Mouse (Mus musculus) left cerebral cortex, adult 11 months (tissue): Measurements from ENCODE around the gene Rpl18a.

Experiments
- DNase-seq: peaks from one replicate; pipeline ENCODE4 v3.0.0; 2022; ENCODE audit warnings: low spot score

Gene Rpl18a

DNA sequence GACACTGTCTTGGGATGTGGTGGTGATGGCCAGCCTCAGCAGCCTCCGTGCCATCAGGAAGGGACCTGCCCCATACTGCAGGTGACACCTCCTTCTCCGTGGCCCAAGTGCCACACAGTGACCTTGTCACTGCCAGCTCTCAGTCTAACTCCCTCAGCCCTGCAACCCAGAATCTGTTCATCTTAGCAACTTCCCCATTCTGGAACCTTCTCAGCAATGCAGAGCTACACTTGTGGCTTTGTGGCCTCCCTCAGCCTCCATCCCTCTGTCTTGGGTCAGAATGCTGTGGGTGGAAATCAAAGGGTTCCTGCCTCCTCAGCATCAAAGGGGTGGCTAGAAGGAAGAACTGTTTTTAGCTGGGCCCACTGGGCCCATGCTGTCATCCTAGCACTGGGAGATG is 43.3 kb downstream of the Rpl18a start:
- no peak for DNase-seq

DNA sequence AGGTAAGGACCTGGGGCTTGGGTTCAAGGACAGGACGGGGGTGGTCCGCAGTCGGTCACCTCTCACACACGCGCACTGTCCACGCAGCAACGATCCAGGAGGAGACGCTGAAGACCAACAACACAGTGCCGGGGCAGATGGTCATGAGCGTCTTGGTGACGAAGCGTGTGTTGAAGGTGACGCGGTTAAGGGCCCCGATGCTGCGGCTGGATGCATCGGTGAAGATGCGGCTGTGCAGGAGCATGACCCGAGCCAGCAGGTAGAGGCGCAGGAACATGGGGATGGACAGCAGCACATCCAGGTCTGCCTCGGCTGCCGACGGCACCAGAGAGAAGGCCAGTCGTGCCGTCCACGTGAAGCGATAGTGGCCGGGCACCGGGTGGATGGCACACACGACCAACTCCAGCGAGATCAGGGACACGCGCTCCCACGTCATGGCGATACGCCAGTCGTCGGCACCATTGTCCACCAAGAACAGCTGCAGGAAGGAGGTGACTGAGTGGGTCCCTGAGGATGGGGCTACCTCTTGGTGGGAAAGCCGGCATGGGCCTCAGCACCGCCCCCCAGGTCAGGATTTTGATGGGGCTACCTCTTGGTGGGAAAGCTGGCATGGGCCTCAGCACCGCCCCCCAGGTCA is 44.5 kb downstream of the Rpl18a start:
- DNase-seq, result no peak

DNA sequence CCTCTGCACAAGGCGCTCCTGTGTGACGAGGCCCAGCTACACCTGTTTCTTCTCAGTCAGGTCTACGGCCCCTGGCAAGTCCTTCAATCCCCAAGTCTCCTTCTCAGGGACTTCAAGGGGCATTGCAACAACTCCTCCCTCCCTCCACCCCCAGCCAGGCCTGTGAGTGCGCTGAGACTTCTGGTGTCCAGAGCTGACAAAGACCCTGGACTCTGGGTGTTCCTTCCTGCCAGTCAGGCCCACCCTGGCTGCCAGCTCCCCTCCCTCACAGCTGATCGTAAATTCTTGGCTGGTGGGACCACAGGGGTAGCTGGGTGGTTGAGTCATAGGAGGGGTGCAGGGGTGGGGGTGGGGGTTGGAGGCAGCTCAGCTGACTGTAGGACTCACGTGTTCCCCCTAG is 45.4 kb downstream of the Rpl18a start:
- no peak for DNase-seq

DNA sequence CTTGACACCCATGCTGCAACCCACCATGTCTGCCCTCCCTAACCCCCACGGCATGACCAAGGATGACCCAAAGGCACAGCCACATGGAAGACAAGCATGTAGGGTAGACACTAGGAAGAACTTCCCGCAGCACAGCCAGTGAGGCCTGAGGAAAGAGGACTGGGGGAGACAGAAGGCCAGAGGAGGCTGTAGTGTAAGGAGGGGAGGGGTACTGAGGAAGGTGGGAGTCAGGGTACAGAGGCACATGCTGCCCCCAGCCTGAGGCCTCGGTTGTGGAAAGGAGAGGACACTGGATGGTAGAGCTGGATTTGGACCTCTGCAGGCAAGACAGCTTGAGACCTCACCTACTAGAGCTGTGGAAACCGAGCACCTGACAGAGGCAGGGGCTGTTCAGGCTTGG is 46.3 kb downstream of the Rpl18a start:
- no peak for DNase-seq

DNA sequence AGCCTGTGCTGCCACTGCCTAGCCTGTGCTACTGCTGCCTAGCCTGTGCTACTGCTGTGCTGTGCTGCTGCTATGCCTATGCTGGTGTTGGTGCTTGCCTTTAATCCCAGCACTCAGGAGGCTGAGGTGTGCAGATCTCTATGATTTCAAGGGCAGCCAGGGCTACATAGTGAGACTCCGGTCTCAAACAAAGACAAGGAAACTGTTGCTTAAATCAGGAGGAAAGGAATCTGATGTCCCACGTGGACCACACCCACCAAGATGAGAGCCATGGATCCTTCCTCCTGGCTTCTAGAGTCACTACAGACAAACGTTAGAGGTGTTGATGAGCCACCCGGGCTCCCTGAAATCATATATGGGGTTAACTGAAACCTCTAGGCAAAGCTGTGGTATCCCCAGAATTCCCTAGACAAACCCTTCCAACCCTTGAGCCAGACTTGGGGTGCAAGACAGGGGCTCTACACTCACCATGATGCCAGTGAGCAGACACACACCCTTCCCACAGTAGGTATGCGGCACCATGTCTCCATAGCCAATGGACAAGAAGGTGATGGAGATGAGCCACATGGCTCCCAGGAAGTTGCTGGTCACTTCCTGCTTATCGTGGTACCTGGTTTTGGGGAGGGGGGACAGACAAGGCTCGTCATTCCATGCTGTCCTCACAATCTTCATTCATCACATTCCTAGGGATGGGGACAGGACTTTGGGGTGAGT is 46.9 kb downstream of the Rpl18a start:
- DNase-seq, result no peak

DNA sequence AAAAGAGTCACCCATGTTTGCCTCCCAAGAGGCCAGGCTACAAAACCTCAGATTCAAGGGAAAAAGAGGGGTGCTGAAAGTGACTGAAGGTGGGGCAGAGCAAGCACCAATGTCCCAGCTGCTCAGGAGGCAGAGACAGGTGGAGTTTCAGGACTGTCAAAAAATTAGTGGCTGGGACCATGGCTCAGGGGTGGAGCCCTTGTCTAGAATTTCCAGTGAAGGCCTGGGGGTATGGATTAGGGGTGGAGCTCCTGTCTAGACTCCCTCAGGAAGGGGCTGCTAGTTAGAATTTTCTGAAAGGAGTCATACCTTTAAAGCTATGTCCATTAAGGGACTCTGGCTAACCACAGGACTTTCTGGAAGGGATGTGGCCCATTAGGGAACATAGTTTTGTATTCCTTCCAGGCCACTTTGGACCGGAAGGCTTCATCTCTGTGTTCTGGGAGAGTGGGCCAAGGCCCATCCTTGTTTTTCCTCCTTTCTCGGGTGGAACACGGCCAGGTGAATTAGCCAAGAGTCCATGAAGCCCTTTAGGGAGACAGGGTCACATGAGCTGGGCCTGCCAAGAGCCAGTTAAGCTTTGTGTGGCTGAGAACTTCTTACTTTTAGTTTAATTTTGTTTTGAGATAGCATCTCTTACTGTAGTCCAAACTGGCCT is 47.8 kb downstream of the Rpl18a start:
- DNase-seq, result no peak

DNA sequence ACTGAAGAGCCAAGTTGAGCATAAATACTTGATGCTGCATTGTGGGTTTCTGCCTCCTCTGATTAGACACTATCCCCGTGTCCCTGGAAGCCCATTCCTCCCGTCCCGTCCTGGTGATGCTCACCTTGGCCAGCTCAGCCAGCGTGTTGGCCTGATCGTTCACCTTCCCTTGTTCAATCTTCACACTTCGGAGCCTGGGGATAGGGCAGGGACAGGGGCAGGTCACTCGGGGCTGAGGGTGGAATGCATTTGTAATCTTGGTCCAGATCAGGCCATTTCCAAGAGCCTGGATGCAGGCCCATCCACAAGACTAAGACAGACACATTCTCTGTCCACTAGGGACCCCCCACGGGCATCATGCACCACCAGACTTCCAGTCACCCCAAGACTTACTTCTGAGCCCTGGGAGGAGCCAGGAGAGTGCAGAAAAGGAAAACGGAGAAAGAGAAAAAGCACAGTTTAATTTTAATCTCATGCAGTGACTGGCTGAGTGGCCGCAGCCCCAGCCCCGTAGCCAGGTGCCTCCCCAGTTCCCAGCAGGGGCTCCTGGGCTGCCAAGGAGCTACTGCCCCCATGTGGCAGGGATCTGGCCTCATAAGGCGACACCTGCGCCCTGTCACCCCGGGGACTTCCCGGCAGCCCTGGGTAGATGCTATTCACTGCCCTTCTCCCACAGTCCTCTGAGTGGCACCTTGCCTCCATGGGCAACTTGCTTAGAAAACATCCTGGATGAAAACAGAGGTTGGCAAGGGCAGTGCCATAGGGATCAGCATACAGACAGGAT is 50.6 kb downstream of the Rpl18a start:
- no peak for DNase-seq

DNA sequence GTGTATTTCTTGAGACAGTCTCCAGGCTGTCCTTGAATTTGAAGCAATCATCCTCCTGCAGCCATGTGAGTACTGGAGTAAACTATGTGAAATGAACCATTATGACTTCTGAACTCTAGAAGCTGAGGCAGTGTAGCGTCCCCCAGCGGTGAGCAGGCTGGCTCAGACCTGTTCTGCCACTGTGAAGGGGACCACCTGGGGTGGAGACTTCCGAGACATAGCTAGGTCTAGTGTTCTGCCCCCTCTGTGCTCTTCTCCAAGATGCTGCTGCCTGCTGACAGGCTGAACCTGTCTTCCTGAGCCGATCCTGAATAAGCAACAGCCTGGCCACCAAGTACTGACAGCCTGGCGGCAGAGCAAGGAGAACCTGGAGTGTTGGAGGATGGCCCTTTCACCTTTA is 52.1 kb downstream of the Rpl18a start:
- DNase-seq, result no peak
